Mouse (Mus musculus) stomach, postnatal 0 days (tissue): ENCODE measurements around the gene Dock2. TPM values are rescaled to one million over a fixed set of nuclear protein-coding genes. Genes with fewer than 3 reads are reported as not detected.

Source experiments
- ATAC-seq: fragments of 200-750 bp; cut with Nextera tagmentation; 2 replicates; pipeline ENCODE4 v1.8.0; 2017; ENCODE audit not compliant: low FRiP score, low TSS enrichment
- DNase-seq: peaks from one replicate; pipeline ENCODE4 v3.0.0-alpha.2; 2016; ENCODE audit warnings: low spot score
- H3K27ac ChIP-seq: fragments of 300-500 bp; sonication (generic); replicated peaks from 2 replicates; pipeline ENCODE4 v1.5.1; 2014; ENCODE audit warnings: mild to moderate bottlenecking, control low read depth
- H3K27me3 ChIP-seq: fragments of 300-500 bp; sonication (generic); 2 replicates; pipeline ENCODE4 v1.6.1; 2014; ENCODE audit warnings: low read length; ENCODE audit not compliant: control insufficient read depth, insufficient read depth
- H3K36me3 ChIP-seq: fragments of 300-500 bp; sonication (generic); 2 replicates; pipeline ENCODE4 v1.6.1; 2014; ENCODE audit warnings: low read length, mixed read lengths; ENCODE audit not compliant: control insufficient read depth, insufficient read depth
- H3K4me1 ChIP-seq: fragments of 300-500 bp; sonication (generic); replicated peaks from 2 replicates; pipeline ENCODE4 v1.6.1; 2014; ENCODE audit warnings: antibody characterized with exemption; ENCODE audit not compliant: control insufficient read depth, insufficient read depth
- H3K4me2 ChIP-seq: fragments of 300-500 bp; sonication (generic); replicated peaks from 2 replicates; pipeline ENCODE4 v1.6.1; 2014; ENCODE audit warnings: low read depth, mild to moderate bottlenecking, control low read depth, moderate library complexity
- H3K4me3 ChIP-seq: fragments of 300-500 bp; sonication (generic); 2 replicates; pipeline ENCODE4 v1.5.1; 2014; ENCODE audit warnings: low read depth, low read length, control low read depth
- H3K9ac ChIP-seq: fragments of 300-500 bp; sonication (generic); 2 replicates; pipeline ENCODE4 v1.6.1; 2014; ENCODE audit warnings: mild to moderate bottlenecking, low read length, control low read depth, mixed read lengths
- H3K9me3 ChIP-seq: fragments of 300-500 bp; sonication (generic); 2 replicates; pipeline ENCODE4 v1.6.1; 2016; ENCODE audit warnings: low read length; ENCODE audit not compliant: control insufficient read depth
- CTCF ChIP-seq: IDR thresholded peaks from 2 replicates; pipeline ENCODE4 v1.5.1; 2016; ENCODE audit warnings: antibody characterized with exemption, low read depth, mild to moderate bottlenecking, moderate library complexity
- EP300 ChIP-seq: optimal IDR thresholded peaks from 2 replicates; pipeline ENCODE3; 2016; ENCODE audit warnings: antibody characterized with exemption
- WGBS: fragments of 180-500 bp; shearing (Covaris S2); extraction: QIAGEN DNeasy Blood & Tissue Kit; methylation state at CpG from one replicate; pipeline ENCODE4 v1.1.7; 2014; 5-methylcytosine and 5-hydroxymethylcytosine counted together
- polyA plus RNA-seq: library from polyadenylated mRNA; unstranded; fragments of >200 nt; fragmentation: Nextera tagmentation; extraction: Ambion mirVana; gene quantifications from 2 replicates; pipeline ENCODE4 v1.2.1, GENCODE M21; 2015

Gene Dock2
- polyA plus RNA-seq, 1 experiment from 2014 or later, result 1.0 TPM

DNA sequence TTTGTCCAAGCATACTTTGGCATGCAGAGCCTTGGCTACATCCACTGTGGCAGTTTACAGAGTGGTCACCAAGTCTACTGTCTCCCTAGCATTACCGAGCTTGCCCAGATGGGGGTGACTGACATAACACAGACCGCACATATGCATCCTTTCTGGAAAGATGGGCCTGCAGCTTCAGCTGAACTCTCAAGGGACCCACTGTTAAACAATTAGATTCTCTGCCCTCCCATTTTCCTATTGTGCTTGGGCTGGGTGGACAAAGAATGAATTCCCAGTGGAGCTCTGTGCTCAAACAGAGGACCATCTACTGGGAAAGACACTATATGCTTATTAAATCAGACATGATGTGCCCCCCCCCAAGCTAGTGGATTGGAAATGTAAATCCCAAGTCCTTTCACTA, 9.1 kb downstream of the Dock2 start:
- Histone ChIP-seq H3K4me2 (no peak overlapping the region), H3K4me1 (no peaks in the 10 kb centered on the region), H3K36me3 (no peaks in the 10 kb centered on the region), H3K27me3 (no peaks in the 10 kb centered on the region), H3K4me3 (no peak overlapping the region), H3K9ac (no peak overlapping the region), H3K27ac (no peak overlapping the region), H3K9me3 (no peaks in the 10 kb centered on the region)
- ATAC-seq (no peak), DNase-seq (no peak)
- TF ChIP-seq EP300 (no peak), CTCF (no peak)
- WGBS, result 70% methylated on average over 2 of the region's 2 CpGs

DNA sequence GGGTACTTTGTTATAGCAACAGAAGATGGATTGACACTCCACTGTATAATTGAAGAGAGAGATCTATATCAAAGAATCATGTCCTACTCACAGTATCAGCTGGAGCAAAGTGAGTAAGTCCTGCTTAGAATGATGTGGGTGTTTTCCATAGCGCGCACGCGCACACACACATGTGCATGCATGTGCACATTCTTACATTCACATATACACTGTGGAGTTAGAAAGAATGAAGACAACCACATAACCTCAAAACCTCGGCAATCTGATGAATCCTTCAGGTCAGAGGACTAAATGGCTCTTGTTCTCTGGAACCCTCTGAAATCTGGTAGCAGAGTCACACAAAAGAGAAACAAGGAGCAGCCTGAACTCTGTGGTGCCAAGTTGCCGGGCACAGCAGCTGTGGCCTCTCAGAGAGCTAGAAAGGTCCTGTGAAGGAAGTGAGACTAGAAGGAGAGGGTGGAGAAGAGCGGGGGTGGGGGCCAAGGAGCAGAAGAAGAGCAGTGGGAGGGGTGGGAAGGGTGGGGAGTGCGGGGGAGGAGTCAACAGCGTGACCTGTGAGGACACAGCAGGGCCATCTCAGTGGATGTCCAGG, 10.3 kb downstream of the Dock2 start:
- Histone ChIP-seq H3K36me3 (no peaks in the 10 kb centered on the region), H3K4me2 (no peak overlapping the region), H3K4me1 (no peaks in the 10 kb centered on the region), H3K27ac (no peak overlapping the region), H3K9me3 (no peaks in the 10 kb centered on the region), H3K27me3 (no peaks in the 10 kb centered on the region), H3K9ac (no peak overlapping the region), H3K4me3 (no peak overlapping the region)
- 83% methylated on average over 9 of the region's 9 CpGs for WGBS
- no peak for DNase-seq
- no peak for TF ChIP-seq CTCF
- no peak for TF ChIP-seq EP300
- no peak for ATAC-seq

DNA sequence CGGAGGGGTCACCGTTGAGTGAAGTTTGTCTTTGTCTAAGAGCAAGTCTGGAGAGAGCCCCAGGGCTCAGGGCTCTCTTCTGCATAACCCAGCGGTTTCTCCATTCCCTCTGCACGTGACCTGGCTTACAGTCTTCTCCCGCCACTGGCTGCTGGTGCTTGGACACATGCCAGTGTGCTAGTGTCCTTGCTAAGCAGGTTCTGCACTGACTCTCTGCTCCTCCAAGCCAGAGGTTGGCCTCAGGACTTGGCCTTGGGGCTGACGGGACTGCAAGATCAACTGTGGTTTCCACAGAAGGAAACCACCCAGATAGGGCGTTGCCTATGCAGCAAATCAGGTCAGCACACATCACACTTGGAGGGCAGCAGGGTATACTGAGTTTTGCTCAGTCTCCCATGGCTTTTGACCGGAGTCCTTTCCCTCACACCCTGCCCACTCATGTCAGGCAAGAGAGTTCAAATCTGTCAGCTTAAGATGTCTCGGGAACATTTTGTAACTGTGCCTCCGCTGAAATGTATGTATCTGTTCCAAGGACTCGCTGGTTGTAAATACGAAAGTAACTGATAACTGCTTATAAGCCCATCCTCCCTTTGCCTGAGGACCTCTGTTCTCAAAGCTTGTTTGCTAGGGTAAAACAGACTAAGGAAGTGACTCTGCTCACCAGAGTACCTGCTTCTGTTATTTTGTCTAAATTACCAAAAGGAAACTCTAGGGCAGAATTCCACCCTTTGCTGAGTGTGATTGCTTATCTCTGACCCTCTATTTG, 12.3 kb downstream of the Dock2 start:
- Histone ChIP-seq H3K4me2 (no peak overlapping the region), H3K36me3 (no peaks in the 10 kb centered on the region), H3K4me3 (no peak overlapping the region), H3K9ac (no peak overlapping the region), H3K27ac (no peak overlapping the region), H3K27me3 (no peaks in the 10 kb centered on the region), H3K4me1 (no peaks in the 10 kb centered on the region), H3K9me3 (no peaks in the 10 kb centered on the region)
- TF ChIP-seq EP300 (no peak), CTCF (no peak)
- ATAC-seq, result peak; percentile 56
- WGBS, result 39% methylated on average over 12 of the region's 12 CpGs
- peak; percentile 27 for DNase-seq

DNA sequence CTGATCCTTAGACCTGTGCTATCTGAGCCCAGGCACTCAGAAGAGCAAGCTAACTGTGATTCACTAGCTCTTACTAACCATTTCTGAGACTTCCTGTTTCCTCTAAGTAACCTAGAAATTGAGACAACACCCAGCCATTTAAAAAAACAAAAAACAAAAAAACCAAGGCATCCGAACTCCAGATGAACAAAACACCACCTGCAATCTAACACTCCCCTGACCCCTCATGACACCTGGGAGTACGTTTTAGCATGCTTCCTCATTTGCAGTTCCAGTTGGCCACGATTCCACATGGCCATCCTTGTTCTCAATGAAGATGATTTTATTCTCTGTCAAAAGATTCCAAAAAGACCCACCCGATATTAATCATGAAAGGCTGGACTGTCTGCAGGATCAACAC, 13.0 kb downstream of the Dock2 start:
- Histone ChIP-seq H3K9me3 (no peaks in the 10 kb centered on the region), H3K4me3 (no peak overlapping the region), H3K36me3 (no peaks in the 10 kb centered on the region), H3K27ac (no peak overlapping the region), H3K4me2 (no peak overlapping the region), H3K9ac (no peak overlapping the region), H3K27me3 (no peaks in the 10 kb centered on the region), H3K4me1 (no peaks in the 10 kb centered on the region)
- DNase-seq, result no peak
- 51% methylated on average over 4 of the region's 4 CpGs for WGBS
- ATAC-seq, result no peak
- TF ChIP-seq EP300 (no peak), CTCF (no peak)

DNA sequence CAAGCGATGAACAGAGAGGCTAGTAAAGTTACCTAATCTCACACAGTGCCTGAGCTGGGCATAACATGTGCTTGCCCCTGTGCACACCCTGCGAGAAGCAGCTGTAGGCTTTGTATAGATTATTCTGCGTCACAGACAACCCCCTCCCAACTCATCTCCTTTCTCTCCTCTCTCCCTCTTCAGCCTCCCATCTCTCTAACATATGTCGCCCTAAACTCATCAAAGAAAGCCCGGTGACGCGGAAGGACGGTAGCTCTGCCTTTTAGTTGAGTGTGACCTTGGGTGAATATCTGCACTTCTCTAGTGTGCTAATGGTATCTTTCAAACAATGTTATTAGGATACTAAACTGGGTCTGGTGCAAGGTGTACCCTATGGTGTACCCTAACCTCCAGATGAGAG, 13.7 kb downstream of the Dock2 start:
- Histone ChIP-seq H3K4me3 (no peak overlapping the region), H3K27ac (no peak overlapping the region), H3K36me3 (no peaks in the 10 kb centered on the region), H3K4me2 (no peak overlapping the region), H3K4me1 (no peaks in the 10 kb centered on the region), H3K9me3 (no peaks in the 10 kb centered on the region), H3K9ac (no peak overlapping the region), H3K27me3 (no peaks in the 10 kb centered on the region)
- ATAC-seq (no peak), DNase-seq (no peak)
- no peak for TF ChIP-seq EP300
- TF ChIP-seq CTCF, result no peak
- WGBS, result 90% methylated on average over 8 of the region's 8 CpGs

DNA sequence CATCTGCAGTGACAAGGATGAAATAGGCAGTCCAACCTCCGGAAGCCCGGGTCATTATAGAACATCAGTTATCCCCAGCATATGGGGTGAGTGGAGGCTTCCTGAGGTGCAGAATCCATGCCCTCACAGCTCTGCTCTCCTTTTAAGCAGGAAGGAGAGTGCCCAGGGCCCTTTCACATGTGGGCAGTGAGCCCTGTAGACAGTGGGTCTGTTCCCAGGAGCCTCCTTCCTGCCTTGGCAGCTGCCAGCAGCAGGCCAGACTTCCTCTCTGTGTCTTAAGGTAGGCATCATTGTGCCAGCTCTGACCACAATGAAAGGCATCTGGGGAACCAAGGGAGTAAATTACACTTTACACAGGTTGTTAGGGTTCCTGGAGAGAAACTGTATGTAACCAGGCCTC, 14.3 kb downstream of the Dock2 start:
- TF ChIP-seq EP300 (no peak), CTCF (no peak)
- Histone ChIP-seq H3K9ac (no peak overlapping the region), H3K4me1 (no peaks in the 10 kb centered on the region), H3K4me3 (no peak overlapping the region), H3K9me3 (no peaks in the 10 kb centered on the region), H3K27ac (no peak overlapping the region), H3K27me3 (no peaks in the 10 kb centered on the region), H3K36me3 (no peaks in the 10 kb centered on the region), H3K4me2 (no peak overlapping the region)
- 85% methylated on average over 2 of the region's 2 CpGs for WGBS
- DNase-seq (no peak), ATAC-seq (no peak)
